Mouse (Mus musculus) embryonic facial prominence, embryonic 12.5 days (tissue): ENCODE measurements around the gene 2610528A11Rik. TPM values are rescaled to one million over a fixed set of nuclear protein-coding genes. Genes with fewer than 3 reads are reported as not detected.
A peak's percentile ranks its signal among the peaks of the same experiment; 100 is the strongest.

Source experiments
- ATAC-seq: fragments of 200-750 bp; cut with Nextera tagmentation; 2 replicates; pipeline ENCODE4 v1.8.0; 2017; ENCODE audit not compliant: insufficient number of reproducible peaks, insufficient read depth, low FRiP score, low TSS enrichment
- H3K27ac ChIP-seq: fragments of 300-500 bp; sonication (generic); 2 replicates; pipeline ENCODE4 v1.5.1; 2016; ENCODE audit warnings: mild to moderate bottlenecking
- H3K27me3 ChIP-seq: fragments of 300-500 bp; sonication (generic); 2 replicates; pipeline ENCODE4 v1.6.1; 2016; ENCODE audit warnings: mild to moderate bottlenecking, moderate library complexity
- H3K36me3 ChIP-seq: fragments of 300-500 bp; sonication (generic); 2 replicates; pipeline ENCODE4 v1.6.1; 2016; ENCODE audit warnings: mild to moderate bottlenecking
- H3K4me1 ChIP-seq: fragments of 300-500 bp; sonication (generic); 2 replicates; pipeline ENCODE4 v1.6.1; 2016
- H3K4me2 ChIP-seq: fragments of 300-500 bp; sonication (generic); replicated peaks from 2 replicates; pipeline ENCODE4 v1.6.1; 2016; ENCODE audit warnings: mild to moderate bottlenecking, moderate library complexity
- H3K4me3 ChIP-seq: fragments of 300-500 bp; sonication (generic); 2 replicates; pipeline ENCODE4 v1.5.1; 2016; ENCODE audit warnings: mild to moderate bottlenecking
- H3K9ac ChIP-seq: fragments of 300-500 bp; sonication (generic); 2 replicates; pipeline ENCODE4 v1.6.1; 2016; ENCODE audit warnings: mild to moderate bottlenecking, moderate library complexity
- H3K9me3 ChIP-seq: fragments of 300-500 bp; sonication (generic); 2 replicates; pipeline ENCODE4 v1.6.1; 2016; ENCODE audit warnings: mild to moderate bottlenecking, moderate library complexity
- WGBS: fragments of 180-500 bp; shearing (Covaris S2); methylation state at CpG from one replicate; pipeline ENCODE4 v1.1.7; 2016; 5-methylcytosine and 5-hydroxymethylcytosine counted together
- polyA plus RNA-seq: library from polyadenylated mRNA; unstranded; fragments of >200 nt; fragmentation: Nextera tagmentation; extraction: Ambion mirVana; gene quantifications from 2 replicates; pipeline ENCODE4 v1.2.1, GENCODE M21; 2016

2610528A11Rik gene
- polyA plus RNA-seq, 1 experiment from 2014 or later, result 0.32 TPM

DNA sequence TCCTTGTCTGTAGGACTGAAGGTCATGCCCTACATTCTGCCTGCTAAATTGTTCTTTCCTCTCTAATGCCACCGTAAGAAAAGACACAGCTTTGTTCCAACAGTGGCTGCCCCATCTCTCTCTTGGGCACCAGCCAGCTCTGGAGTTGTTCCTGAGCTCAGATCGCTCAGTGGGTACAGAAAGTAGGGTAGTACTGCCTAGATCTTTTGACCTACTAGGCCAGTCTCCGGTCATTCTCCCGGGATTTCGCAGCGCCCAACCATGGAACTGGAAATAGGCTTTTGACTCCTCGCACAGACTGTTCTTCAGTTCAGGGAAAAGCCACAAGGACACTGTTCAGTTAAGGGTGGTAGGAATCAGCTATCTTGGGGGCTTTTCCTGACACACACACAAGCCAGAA lies 891 bp downstream of the 2610528A11Rik start:
- no peak for ATAC-seq
- Histone ChIP-seq H3K4me3 (no peak overlapping the region), H3K4me2 (no peak overlapping the region), H3K9me3 (no peaks in the 10 kb centered on the region), H3K9ac (no peak overlapping the region), H3K27ac (no peak overlapping the region), H3K36me3 (no peaks in the 10 kb centered on the region), H3K4me1 (no peaks in the 10 kb centered on the region), H3K27me3 (no peaks in the 10 kb centered on the region)
- whole genome bisulfite sequencing, result 87% methylated on average over 7 of the region's 7 CpGs

DNA sequence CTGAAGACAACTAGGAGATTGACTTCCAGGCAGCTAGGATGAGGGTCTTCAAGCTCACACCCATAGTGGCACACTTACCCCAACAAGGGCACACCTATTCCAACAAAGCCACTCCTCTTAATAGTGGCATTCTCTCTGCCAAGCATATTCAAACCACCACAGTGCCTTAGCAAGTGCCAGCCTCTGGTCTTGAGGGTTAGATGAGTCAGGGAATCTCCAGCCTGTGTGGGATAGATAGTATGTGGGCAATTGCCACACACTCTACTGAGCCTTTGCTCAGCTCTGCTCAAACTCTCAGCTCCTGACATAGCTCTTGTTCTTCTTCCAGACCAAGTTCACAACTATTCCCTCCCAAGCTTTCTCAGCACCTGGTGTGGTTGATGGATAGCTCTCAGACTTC lies 2.5 kb downstream of the 2610528A11Rik start:
- H3K27me3 ChIP-seq, result no peaks in the 10 kb centered on the region
- no peak for ATAC-seq
- H3K4me1 ChIP-seq, result no peaks in the 10 kb centered on the region

DNA sequence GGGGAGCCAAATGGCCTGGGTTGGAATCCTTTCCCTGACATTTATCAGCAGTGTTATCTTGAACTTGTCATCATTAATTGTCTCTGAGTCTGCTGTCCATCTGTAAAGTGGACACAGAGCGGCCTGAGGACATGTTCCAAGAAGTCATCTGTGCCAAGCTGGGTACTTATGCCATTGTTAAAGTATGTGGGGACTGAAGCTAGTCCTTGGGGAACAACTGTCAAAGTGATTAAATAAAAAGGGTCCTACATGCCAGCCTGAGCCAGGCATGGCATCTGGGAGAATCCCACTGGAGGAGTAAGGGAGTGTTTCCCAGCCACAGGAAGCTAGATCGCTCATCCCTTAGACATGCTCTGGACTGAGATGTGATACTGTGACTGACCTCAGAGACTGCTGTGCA lies 3.4 kb downstream of the 2610528A11Rik start:
- H3K27ac ChIP-seq, result no peak overlapping the region
- no peaks in the 10 kb centered on the region for H3K36me3 ChIP-seq
- H3K9ac ChIP-seq, result no peak overlapping the region
- no peak overlapping the region for H3K4me3 ChIP-seq
- no peaks in the 10 kb centered on the region for H3K9me3 ChIP-seq
- no peak for ATAC-seq
- H3K4me1 ChIP-seq, result no peaks in the 10 kb centered on the region
- H3K27me3 ChIP-seq, result no peaks in the 10 kb centered on the region
- WGBS, result 85% methylated on average over 2 of the region's 2 CpGs
- H3K4me2 ChIP-seq, result no peak overlapping the region

More for the DNA sequence above, 2.5 kb downstream of the 2610528A11Rik start:
- no peaks in the 10 kb centered on the region for H3K36me3 ChIP-seq
- H3K27ac ChIP-seq, result no peak overlapping the region
- H3K4me2 ChIP-seq, result no peak overlapping the region
- H3K9me3 ChIP-seq, result no peaks in the 10 kb centered on the region
- no peak overlapping the region for H3K4me3 ChIP-seq
- no peak overlapping the region for H3K9ac ChIP-seq

DNA sequence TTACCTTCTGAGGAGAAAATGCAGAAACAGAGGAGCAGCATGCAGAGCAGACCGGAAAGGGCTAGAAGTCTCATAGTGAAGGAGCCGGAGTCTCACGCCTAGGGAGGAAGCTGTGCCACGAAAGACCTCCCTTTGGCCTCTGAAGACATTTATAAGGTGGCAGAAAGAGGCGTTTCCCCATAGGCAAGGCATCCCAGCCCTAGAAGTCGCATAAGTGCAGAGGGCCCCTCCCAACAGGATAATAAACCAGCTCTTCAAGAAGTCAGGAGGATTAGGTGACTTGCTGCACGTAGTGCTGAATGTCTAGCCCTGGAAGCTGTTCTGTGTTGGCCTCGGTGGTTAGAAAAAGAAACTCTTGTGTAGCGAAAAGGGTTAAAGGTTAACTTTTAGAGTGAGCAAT lies 3.8 kb downstream of the 2610528A11Rik start:
- Histone ChIP-seq H3K36me3 (no peaks in the 10 kb centered on the region), H3K4me3 (no peak overlapping the region), H3K9me3 (no peaks in the 10 kb centered on the region), H3K4me2 (no peak overlapping the region), H3K27me3 (no peaks in the 10 kb centered on the region), H3K9ac (no peak overlapping the region), H3K27ac (no peak overlapping the region), H3K4me1 (no peaks in the 10 kb centered on the region)
- no peak for ATAC-seq
- WGBS, result 61% methylated on average over 9 of the region's 9 CpGs

DNA sequence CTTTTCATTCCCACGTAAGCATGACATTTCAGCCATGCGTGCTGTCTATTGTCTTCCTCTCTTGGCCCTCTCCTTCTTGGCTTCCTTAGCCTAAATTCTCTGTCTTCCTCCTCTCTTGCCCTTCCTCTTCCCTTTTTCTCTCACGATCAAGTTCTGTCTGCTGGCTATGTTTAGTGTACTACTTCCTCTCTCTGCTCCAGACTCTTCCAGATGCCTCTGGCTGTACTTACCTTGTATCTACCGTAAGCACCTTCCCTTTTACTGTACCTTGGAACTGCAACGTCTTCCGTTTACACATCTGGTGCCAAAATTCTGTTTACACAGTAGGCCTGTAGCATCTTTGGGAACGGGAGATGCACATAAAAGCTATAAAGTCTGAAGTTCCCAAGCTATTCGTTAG lies 4.4 kb downstream of the 2610528A11Rik start:
- no peak for ATAC-seq
- 86% methylated on average over 8 of the region's 8 CpGs for WGBS
- no peak overlapping the region for H3K4me3 ChIP-seq
- no peak overlapping the region for H3K27ac ChIP-seq
- H3K4me2 ChIP-seq, result no peak overlapping the region
- no peaks in the 10 kb centered on the region for H3K36me3 ChIP-seq
- H3K9me3 ChIP-seq, result no peaks in the 10 kb centered on the region
- H3K9ac ChIP-seq, result no peak overlapping the region
- H3K4me1 ChIP-seq, result no peaks in the 10 kb centered on the region
- H3K27me3 ChIP-seq, result no peaks in the 10 kb centered on the region

DNA sequence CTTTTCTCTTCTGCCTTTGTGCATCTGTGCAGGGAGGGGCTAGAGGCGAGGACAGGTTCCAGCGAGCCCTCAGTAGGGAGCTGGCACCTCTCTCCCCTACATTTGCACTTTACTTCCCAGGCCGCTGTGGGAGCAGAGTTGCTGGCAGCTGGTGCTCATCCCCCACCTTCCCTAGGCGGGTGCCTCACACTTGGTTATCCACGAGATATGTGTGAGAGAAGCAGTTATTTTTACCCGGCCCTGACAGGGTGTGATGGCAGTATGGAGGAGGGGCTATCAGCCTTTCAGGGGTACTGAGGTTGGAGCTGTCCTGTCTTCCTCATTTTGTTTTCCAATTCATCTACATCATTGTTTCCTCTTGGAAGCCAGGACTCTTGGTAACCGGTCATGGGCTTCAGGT lies 8.0 kb downstream of the 2610528A11Rik start:
- WGBS, result 43% methylated on average over 7 of the region's 7 CpGs
- no peak overlapping the region for H3K27ac ChIP-seq

DNA sequence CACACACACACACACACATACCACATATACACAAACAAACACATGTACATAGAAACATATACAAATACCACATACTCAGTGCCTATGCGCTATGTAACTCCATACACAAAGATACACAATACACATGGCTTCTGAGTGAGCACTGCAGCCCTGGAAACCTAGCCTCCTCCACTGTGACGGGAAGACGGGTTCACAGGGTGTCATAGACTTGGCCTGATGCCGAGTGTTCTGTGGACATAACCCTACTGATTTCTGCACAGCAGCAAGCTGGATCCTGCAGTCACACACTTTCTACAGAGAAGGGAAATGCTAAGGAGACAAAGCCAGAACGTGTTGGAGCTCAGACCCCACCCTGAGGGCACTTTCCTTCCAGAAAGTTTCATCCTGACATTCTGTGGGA lies 9.1 kb downstream of the 2610528A11Rik start:
- Histone ChIP-seq H3K9me3 (no peaks in the 10 kb centered on the region), H3K4me1 (no peaks in the 10 kb centered on the region), H3K27me3 (no peaks in the 10 kb centered on the region; the same call in 1 of the 2 replicates), H3K36me3 (no peaks in the 10 kb centered on the region), H3K4me2 (no peak overlapping the region), H3K9ac (no peak overlapping the region), H3K4me3 (no peak overlapping the region), H3K27ac (no peak overlapping the region)
- no peak for ATAC-seq
- 57% methylated on average over 5 of the region's 5 CpGs for WGBS

More for the DNA sequence above, 8.0 kb downstream of the 2610528A11Rik start:
- no peak overlapping the region for H3K4me3 ChIP-seq
- H3K36me3 ChIP-seq, result no peaks in the 10 kb centered on the region
- no peaks in the 10 kb centered on the region for H3K4me1 ChIP-seq
- no peak overlapping the region for H3K9ac ChIP-seq
- no peak overlapping the region for H3K4me2 ChIP-seq
- ATAC-seq, result no peak
- H3K27me3 ChIP-seq, result no peaks in the 10 kb centered on the region
- no peaks in the 10 kb centered on the region for H3K9me3 ChIP-seq

DNA sequence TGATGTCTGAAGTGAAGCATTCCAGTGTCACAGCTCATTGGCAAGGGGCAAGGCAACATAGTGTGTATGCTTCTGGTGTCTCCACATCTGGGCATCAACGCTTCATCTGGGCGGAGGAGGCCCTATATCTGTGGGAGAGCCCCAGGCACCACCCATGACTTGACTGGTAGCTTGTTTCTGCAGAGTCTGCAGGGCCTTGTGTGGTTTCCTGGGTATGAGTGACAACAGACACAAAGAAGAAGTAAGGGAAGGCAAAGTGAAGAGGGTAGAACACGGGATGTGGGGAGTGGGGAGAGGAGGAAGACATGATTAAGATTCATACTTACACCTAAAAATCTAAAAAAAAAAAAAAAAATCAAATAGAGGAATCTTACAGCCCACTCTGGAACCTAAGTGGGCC lies 11.3 kb downstream of the 2610528A11Rik start:
- Histone ChIP-seq H3K9me3 (no peaks in the 10 kb centered on the region), H3K27me3 (peaks cover 22% of the 10 kb centered on the region), H3K4me3 (no peak overlapping the region), H3K36me3 (no peaks in the 10 kb centered on the region), H3K9ac (no peak overlapping the region), H3K4me1 (peaks cover 9% of the 10 kb centered on the region; the same call in 1 of the 2 replicates), H3K4me2 (no peak overlapping the region), H3K27ac (no peak overlapping the region)
- no peak for ATAC-seq
- WGBS, result 79% methylated on average over 3 of the region's 3 CpGs

DNA sequence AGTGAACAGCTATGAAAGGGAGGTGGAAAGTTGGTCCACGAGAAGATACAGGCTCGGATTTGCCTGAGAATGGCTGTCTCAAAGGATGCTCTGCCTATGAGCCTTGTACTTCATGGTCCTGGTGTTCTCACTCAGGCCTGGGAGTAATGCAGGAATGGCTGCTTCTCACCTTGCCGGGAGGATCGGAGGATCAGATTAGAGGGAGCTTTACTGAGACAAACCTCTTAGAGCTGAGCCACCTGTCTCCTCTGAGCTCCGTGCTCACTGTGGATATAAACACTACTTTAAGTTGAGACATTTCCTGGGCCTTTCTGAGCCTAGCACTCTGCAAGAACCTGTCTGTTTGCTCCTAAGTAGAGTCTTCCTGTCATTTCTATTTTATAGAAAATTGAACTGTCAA lies 12.3 kb downstream of the 2610528A11Rik start:
- H3K4me1 ChIP-seq, result peaks cover 9% of the 10 kb centered on the region; the same call in 1 of the 2 replicates
- peaks cover 30% of the 10 kb centered on the region for H3K27me3 ChIP-seq
- H3K4me3 ChIP-seq, result no peak overlapping the region
- H3K4me2 ChIP-seq, result no peak overlapping the region
- H3K9ac ChIP-seq, result no peak overlapping the region
- H3K9me3 ChIP-seq, result no peaks in the 10 kb centered on the region
- WGBS, result 69% methylated on average over 5 of the region's 5 CpGs
- H3K27ac ChIP-seq, result no peak overlapping the region
- H3K36me3 ChIP-seq, result no peaks in the 10 kb centered on the region
- no peak for ATAC-seq

DNA sequence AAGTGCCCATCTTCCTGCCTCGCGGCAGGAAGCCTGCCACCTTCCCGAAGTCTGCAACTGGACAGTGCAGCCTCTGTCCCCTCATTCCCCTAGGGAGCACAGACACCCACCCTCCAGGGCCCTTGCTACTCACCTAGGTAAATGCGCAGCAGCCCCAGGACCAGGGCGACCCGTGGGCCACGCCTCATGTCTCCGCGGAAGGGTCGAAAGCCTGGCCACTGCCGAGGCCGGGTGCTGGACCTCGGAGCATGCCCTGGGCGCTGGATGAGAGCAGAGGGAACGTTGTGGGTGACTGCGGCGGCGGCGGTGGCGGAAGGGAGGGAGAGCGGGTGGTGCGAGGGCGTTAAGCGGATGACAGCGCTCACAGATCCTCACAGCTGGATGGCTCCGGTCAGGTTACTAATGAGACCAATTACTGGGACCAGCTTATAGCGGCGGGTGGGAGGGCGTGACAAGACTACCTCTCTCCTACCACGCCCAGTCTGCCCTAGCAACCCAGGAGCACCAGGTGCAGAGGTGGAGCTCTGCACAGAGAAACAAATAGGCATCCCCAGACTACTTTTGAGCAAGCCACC lies 15.8 kb downstream of the 2610528A11Rik start, which contains the start of gene Cdhr1:
TSS of gene Cdhr1 (minus strand) at position 392 of the 575 bp plus-strand sequence.
- Histone ChIP-seq H3K36me3 (no peaks in the 10 kb centered on the region), H3K4me3 (peak within 1 kb of the TSS; percentile 30), H3K4me2 (peak within 1 kb of the TSS; percentile 55), H3K9ac (peak within 1 kb of the TSS; percentile 45; the same call in 1 of the 2 replicates), H3K4me1 (peaks cover 9% of the 10 kb centered on the region; the same call in 1 of the 2 replicates), H3K9me3 (no peaks in the 10 kb centered on the region), H3K27me3 (peaks cover 30% of the 10 kb centered on the region), H3K27ac (no peak within 1 kb of the TSS)
- WGBS, result under 1% methylated on average over 29 of the region's 30 CpGs
- peak; percentile 70 for ATAC-seq

DNA sequence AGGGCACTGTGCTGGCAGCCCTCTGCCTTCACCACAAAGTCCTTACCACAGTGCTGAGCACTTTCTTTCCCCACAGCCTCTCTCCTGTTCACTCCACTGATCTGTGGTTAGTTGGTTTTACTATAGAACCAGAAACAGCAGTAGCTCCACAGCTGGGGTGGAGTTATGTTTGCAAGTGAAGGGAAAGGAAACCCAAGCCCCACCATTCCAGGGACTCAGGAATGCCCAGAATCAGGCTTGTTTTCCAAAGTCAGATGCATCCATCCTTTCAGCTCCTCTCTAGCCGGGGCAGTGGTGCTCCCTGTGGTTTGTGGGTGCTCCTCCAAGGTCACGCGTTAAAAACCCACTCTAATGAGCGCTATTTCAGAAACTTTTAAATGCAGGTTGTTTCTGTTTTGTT lies 18.3 kb downstream of the 2610528A11Rik start:
- peaks cover 30% of the 10 kb centered on the region for H3K27me3 ChIP-seq
- ATAC-seq, result no peak

DNA sequence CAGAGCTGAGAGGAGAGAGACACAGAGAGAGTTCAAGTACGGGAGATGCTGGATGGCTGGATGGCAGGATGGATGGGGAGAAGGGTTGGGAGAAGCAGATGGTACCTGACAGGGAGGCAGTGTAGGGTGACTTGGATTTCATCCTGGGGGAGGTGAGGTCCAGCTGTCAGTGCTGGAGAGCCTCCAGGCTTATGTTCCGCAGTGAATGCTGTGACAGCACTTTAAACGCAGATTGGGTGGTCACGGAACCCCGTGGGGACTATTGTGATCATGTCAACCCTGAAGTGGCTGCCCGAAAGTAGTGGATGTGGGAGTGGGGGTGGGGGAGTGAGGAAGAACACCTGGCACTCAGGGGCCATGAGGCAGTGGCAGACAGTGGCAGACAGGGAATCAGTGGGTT lies 19.4 kb downstream of the 2610528A11Rik start:
- H3K27me3 ChIP-seq, result peaks cover 27% of the 10 kb centered on the region
- peaks cover 9% of the 10 kb centered on the region; the same call in 1 of the 2 replicates for H3K4me1 ChIP-seq
- H3K4me2 ChIP-seq, result no peak overlapping the region
- no peak for ATAC-seq
- no peaks in the 10 kb centered on the region for H3K36me3 ChIP-seq
- no peak overlapping the region for H3K9ac ChIP-seq
- H3K4me3 ChIP-seq, result no peak overlapping the region
- H3K9me3 ChIP-seq, result no peaks in the 10 kb centered on the region
- no peak overlapping the region for H3K27ac ChIP-seq
- WGBS, result 68% methylated on average over 6 of the region's 6 CpGs

More for the DNA sequence above, 18.3 kb downstream of the 2610528A11Rik start:
- H3K4me1 ChIP-seq, result peaks cover 9% of the 10 kb centered on the region; the same call in 1 of the 2 replicates
- H3K9ac ChIP-seq, result no peak overlapping the region
- H3K9me3 ChIP-seq, result no peaks in the 10 kb centered on the region
- H3K27ac ChIP-seq, result no peak overlapping the region
- H3K4me2 ChIP-seq, result no peak overlapping the region
- H3K36me3 ChIP-seq, result no peaks in the 10 kb centered on the region
- H3K4me3 ChIP-seq, result no peak overlapping the region
- WGBS, result 80% methylated on average over 4 of the region's 4 CpGs
